Mouse (Mus musculus): Measurements from ENCODE around the gene Gm10295. TPM values are rescaled to one million over a fixed set of nuclear protein-coding genes. Genes with fewer than 3 reads are reported as not detected.

Gm10295 gene
- total and polyA plus RNA-seq, 3 experiments = not detected

- peak overlapping the region; percentile 60; the same call in 1 of the 2 replicates for H3K27ac ChIP-seq
- no peak for DNase-seq
- TF ChIP-seq CTCF (IDR thresholded peaks at IDR 0.05) (no peak), POLR2A (IDR thresholded peaks at IDR 0.05; ENCODE audit: insufficient read depth, low read depth, low read length) (no peak), EP300 (IDR thresholded peaks at IDR 0.05; ENCODE audit: insufficient read depth, low read depth, low read length) (no peak)
- 63% methylated on average over 7 of the region's 7 CpGs for WGBS
- H3K79me2 ChIP-seq (replicated peaks; ENCODE audit: control insufficient read depth, insufficient read depth, low read length) = no peaks in the 10 kb centered on the region
- H3K9ac ChIP-seq (ENCODE audit: low read depth, low read length) = no peak overlapping the region
- peaks cover 4% of the 10 kb centered on the region for H3K36me3 ChIP-seq (ENCODE audit: control insufficient read depth, insufficient read depth, low read length)
- no peak overlapping the region for H3K4me3 ChIP-seq
- intact Hi-C loops (cut with DNase I) = loop anchor here (5.0 to 10.0 kb wide), 4 partner anchors 59 to 269 kb away; no protein-coding TSS in a partner anchor
- H3K4me1 ChIP-seq (ENCODE audit: control insufficient read depth, insufficient read depth, low read length) = peaks cover 5% of the 10 kb centered on the region
- no peaks in the 10 kb centered on the region for H3K27me3 ChIP-seq (ENCODE audit: control insufficient read depth, insufficient read depth, low read length)
These were observed 38.0 kb downstream of the Gm10295 start for GRCm38 (mm10) chr7:71313148-71313765.

- H3K27ac ChIP-seq = peak overlapping the region; percentile 60
- peaks cover 4% of the 10 kb centered on the region for H3K36me3 ChIP-seq (ENCODE audit: control insufficient read depth, insufficient read depth, low read length)
- H3K9ac ChIP-seq (ENCODE audit: low read depth, low read length) = 0 out of 2 replicates have a peak overlapping the region, but pooled peaks have one; percentile 16
- WGBS = 58% methylated on average over 3 of the region's 3 CpGs
- peaks cover 5% of the 10 kb centered on the region for H3K4me1 ChIP-seq (ENCODE audit: control insufficient read depth, insufficient read depth, low read length)
- no peak for DNase-seq
- intact Hi-C loops (cut with DNase I) = loop anchor here (5.0 to 10.0 kb wide), 4 partner anchors 60 to 270 kb away; no protein-coding TSS in a partner anchor
- H3K4me3 ChIP-seq = no peak overlapping the region
- no peak for TF ChIP-seq EP300 (IDR thresholded peaks at IDR 0.05; ENCODE audit: insufficient read depth, low read depth, low read length)
- no peak for TF ChIP-seq POLR2A (IDR thresholded peaks at IDR 0.05; ENCODE audit: insufficient read depth, low read depth, low read length)
- no peak for TF ChIP-seq CTCF (IDR thresholded peaks at IDR 0.05)
- H3K79me2 ChIP-seq (replicated peaks; ENCODE audit: control insufficient read depth, insufficient read depth, low read length) = no peaks in the 10 kb centered on the region
- no peaks in the 10 kb centered on the region for H3K27me3 ChIP-seq (ENCODE audit: control insufficient read depth, insufficient read depth, low read length)
These were observed 38.9 kb downstream of the Gm10295 start for GRCm38 (mm10) chr7:71312375-71312774.

DNA sequence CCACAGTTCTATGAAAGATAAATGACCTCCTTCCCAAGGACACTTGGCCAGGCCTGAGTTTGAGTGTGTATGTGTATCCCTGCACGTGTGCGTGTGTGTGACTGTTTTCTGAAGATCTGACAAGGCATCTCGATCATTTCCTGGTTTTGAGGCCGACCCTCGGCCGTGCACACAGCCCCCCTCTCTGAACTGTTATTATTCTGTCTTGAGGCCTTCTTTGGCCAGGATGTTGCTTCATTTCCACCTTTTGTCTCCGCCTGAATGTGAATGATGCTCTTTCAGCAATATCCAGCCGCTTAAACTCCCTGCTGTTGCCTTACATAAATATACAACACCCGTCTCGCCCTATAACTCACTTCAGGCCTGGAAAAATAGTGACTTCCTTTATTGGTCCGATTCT, 39.9 kb downstream of the Gm10295 start:
- H3K27ac ChIP-seq = peak overlapping the region; percentile 60
- peak; percentile 38 to 70 for DNase-seq
- no peaks in the 10 kb centered on the region for H3K27me3 ChIP-seq (ENCODE audit: control insufficient read depth, insufficient read depth, low read length)
- H3K79me2 ChIP-seq (replicated peaks; ENCODE audit: control insufficient read depth, insufficient read depth, low read length) = no peaks in the 10 kb centered on the region
- intact Hi-C loops (cut with DNase I) = loop anchor here (2.0 to 10.0 kb wide), 5 partner anchors 61 to 393 kb away; no protein-coding TSS in a partner anchor
- H3K9ac ChIP-seq (ENCODE audit: low read depth, low read length) = no peak overlapping the region
- peaks cover 4% of the 10 kb centered on the region for H3K36me3 ChIP-seq (ENCODE audit: control insufficient read depth, insufficient read depth, low read length)
- TF ChIP-seq CTCF (IDR thresholded peaks at IDR 0.05) = no peak
- TF ChIP-seq POLR2A (IDR thresholded peaks at IDR 0.05; ENCODE audit: insufficient read depth, low read depth, low read length) = 0 out of 2 replicates have a peak, but pooled peaks have one; percentile 25
- TF ChIP-seq EP300 (IDR thresholded peaks at IDR 0.05; ENCODE audit: insufficient read depth, low read depth, low read length) = peak; percentile 77; the same call in 1 of the 2 replicates
- 30% methylated on average over 11 of the region's 11 CpGs for WGBS
- H3K4me1 ChIP-seq (ENCODE audit: control insufficient read depth, insufficient read depth, low read length) = peaks cover 5% of the 10 kb centered on the region
- H3K4me3 ChIP-seq = no peak overlapping the region

- intact Hi-C loops (cut with DNase I) = no loop called here
These were observed 43.2 kb downstream of the Gm10295 start for GRCm38 (mm10) chr7:71308051-71308450.

DNA sequence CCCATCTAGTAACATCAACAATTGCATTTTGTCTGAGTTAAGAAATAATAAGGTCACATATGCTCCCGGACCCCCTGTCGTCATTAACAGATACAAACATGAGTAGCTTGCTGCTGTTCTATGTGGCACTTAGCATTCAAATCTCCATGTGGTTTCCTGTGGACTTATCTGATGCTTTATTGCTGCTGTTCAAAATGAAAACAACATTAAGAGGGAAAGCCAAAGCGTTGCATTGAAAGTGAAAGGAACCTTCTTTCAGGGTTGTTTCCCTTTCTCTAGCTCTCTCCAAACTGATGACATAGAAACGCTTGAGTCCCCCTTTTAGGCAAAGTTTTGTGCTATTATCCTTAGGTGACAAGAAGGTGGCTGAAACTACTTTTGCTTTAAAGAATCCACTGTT, 48.6 kb downstream of the Gm10295 start:
- TF ChIP-seq CTCF (IDR thresholded peaks at IDR 0.05) (no peak), EP300 (IDR thresholded peaks at IDR 0.05; ENCODE audit: insufficient read depth, low read depth, low read length) (no peak), POLR2A (IDR thresholded peaks at IDR 0.05; ENCODE audit: insufficient read depth, low read depth, low read length) (no peak)
- Histone ChIP-seq H3K4me1 (ENCODE audit: control insufficient read depth, insufficient read depth, low read length) (no peaks in the 10 kb centered on the region; the same call in 1 of the 2 replicates), H3K27ac (no peak overlapping the region), H3K27me3 (ENCODE audit: control insufficient read depth, insufficient read depth, low read length) (no peaks in the 10 kb centered on the region), H3K79me2 (replicated peaks; ENCODE audit: control insufficient read depth, insufficient read depth, low read length) (no peaks in the 10 kb centered on the region), H3K4me3 (no peak overlapping the region), H3K36me3 (ENCODE audit: control insufficient read depth, insufficient read depth, low read length) (no peaks in the 10 kb centered on the region), H3K9ac (ENCODE audit: low read depth, low read length) (no peak overlapping the region)
- 54% methylated on average over 4 of the region's 4 CpGs for WGBS
- no peak for DNase-seq
- intact Hi-C loops (cut with DNase I) = no loop called here

More at GRCm38 (mm10) chr7:71308051-71308450, 43.2 kb downstream of the Gm10295 start:
- Histone ChIP-seq H3K27ac (no peak overlapping the region), H3K27me3 (ENCODE audit: control insufficient read depth, insufficient read depth, low read length) (no peaks in the 10 kb centered on the region), H3K4me3 (no peak overlapping the region), H3K36me3 (ENCODE audit: control insufficient read depth, insufficient read depth, low read length) (peaks cover 4% of the 10 kb centered on the region), H3K79me2 (replicated peaks; ENCODE audit: control insufficient read depth, insufficient read depth, low read length) (no peaks in the 10 kb centered on the region), H3K9ac (ENCODE audit: low read depth, low read length) (no peak overlapping the region), H3K4me1 (ENCODE audit: control insufficient read depth, insufficient read depth, low read length) (peaks cover 5% of the 10 kb centered on the region)
- TF ChIP-seq CTCF (IDR thresholded peaks at IDR 0.05) (no peak), POLR2A (IDR thresholded peaks at IDR 0.05; ENCODE audit: insufficient read depth, low read depth, low read length) (no peak), EP300 (IDR thresholded peaks at IDR 0.05; ENCODE audit: insufficient read depth, low read depth, low read length) (no peak)
- no peak for DNase-seq
- WGBS = 45% methylated on average over 8 of the region's 8 CpGs

Data from heart, adult 2 months (tissue).